Mouse (Mus musculus) splenic B cell, adult 2 months (primary cell): ENCODE results near the gene Baz1b.
A peak's percentile ranks its signal among the peaks of the same experiment; 100 is the strongest.

Source experiments
- DNase-seq: peaks from one replicate; pipeline ENCODE4 v3.0.0-alpha.2; 2011; ENCODE audit warnings: low read depth, low spot score
- H3K27me3 ChIP-seq: 2 replicates; pipeline ENCODE4 v1.6.1; 2012; ENCODE audit warnings: mild to moderate bottlenecking, low read length, moderate library complexity, mixed read lengths; ENCODE audit not compliant: control insufficient read depth, poor library complexity, insufficient read depth, severe bottlenecking
- H3K36me3 ChIP-seq: 2 replicates; pipeline ENCODE4 v1.6.1; 2012; ENCODE audit warnings: mild to moderate bottlenecking, low read length, moderate library complexity, mixed read lengths; ENCODE audit not compliant: control insufficient read depth, poor library complexity, insufficient read depth, severe bottlenecking

Baz1b gene

DNA sequence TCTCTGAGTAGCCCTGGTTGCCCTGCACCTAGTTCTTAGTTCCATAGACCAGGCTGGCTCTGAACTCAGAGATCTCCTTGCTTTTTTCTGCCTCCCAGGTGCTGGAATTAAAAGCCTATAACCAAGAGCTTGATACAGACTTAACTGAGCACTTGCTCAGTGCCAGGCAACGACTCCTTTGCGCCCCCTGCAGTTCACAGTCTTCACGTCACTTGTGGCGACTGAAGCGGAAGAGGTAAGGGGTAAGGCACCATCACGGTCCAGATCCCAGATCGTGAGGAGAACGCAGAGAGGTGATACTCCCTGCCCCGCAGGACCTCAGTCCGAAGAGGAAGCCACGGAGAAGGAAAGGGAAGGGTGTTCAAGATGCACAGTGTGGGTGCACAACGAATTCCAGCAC is 70.5 kb downstream of the Baz1b start:
- Histone ChIP-seq H3K27me3 (no peaks in the 10 kb centered on the region; the same call in 1 of the 2 replicates), H3K36me3 (no peaks in the 10 kb centered on the region)
- no peak for DNase-seq

DNA sequence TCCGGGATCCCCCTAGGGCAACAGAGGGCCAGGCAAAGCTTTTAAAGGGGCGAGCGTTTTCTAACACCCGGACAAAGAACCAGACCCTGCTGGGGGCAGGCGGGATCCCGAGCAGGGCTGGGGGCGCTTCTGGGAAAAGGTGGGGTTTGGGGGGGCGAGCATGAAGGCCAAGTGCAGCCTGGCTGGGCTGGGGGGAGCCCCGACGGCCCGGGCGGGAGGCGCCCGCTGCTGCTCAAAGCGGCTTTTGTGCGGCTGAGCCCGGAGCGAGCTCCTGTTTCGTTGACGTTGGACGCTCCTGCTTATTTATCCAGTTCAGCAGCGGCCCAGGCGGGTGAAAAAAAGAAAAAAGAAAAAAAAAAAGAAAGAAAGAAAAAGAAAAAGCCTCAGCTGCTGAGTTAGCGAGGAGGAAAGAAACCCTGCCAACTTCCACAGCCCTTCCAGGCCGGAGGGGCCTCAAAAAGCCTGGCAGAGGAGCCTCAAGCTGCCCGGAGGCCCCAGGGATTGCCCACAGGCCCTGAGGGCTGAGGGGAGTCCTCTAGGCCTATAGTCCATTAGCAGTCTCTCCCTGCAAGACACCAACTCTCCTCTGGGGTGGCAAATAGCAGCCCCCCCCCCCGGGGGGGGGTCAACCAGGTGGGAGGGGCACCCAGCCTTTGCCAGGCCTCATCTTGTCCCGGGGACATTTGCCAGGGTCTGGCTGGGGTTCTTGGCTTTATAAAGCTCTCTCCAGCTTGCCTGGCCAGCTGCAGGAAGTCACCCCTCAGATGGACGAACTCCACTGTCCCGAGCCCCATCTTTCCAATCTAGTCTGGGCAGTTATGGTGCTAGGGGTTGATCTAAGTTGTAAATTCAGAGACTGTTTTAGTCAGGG is 71.5 kb downstream of the Baz1b start:
- DNase-seq, result no peak
- Histone ChIP-seq H3K36me3 (no peaks in the 10 kb centered on the region), H3K27me3 (no peaks in the 10 kb centered on the region; the same call in 1 of the 2 replicates)

DNA sequence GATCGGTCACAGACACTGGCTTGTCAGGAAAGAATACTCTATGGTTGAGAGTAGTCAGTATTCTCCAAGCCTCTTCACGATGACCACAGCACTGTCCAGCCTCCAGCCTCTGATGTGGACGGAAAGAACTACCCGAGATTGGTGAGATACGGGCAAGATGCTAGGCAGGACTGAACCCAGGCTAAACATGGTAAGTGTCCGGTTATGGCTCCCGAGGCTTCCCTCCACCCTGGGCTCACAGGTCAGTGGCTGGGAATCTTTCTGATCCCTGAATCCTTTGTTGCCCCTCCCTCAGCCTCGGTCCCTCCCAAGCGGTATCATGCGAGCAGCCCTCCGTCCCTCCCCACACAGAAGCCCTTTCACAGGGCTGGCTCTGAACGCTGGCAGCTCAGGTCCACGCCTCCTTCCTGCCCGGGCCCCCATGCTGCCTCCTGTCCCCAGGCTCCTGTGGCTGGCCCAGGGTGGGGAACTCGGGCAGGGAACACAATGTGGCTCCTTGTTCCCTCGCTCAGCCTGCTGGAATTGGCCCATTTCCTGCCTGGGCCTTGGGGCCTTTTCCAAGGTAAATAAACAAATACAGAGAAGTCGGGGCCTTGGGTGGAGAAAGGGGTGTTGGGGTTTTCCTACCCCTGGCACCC is 76.9 kb downstream of the Baz1b start:
- DNase-seq, result no peak
- Histone ChIP-seq H3K36me3 (no peaks in the 10 kb centered on the region), H3K27me3 (no peaks in the 10 kb centered on the region; the same call in 1 of the 2 replicates)

DNA sequence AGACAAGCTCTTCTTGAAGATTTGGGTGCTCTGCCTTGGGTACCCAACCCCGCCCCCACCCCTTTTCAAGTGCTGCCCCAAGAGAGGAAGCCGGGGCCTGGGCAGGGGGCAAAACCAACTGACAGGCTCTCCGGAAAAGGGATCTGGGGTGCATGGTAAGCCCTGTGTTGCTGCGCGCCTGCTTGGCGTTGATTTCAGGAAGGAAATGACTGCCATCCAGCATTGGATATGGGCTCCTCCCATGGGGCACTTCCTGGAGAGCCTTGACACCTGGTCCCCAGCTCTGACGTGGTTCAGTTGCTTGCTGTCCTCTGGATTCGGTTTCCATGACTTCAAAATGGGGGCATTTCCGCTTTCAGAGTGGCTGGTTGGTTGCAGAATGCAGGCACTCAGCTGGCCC is 77.5 kb downstream of the Baz1b start:
- no peaks in the 10 kb centered on the region for H3K36me3 ChIP-seq
- no peaks in the 10 kb centered on the region; the same call in 1 of the 2 replicates for H3K27me3 ChIP-seq
- peak; percentile 27 for DNase-seq

DNA sequence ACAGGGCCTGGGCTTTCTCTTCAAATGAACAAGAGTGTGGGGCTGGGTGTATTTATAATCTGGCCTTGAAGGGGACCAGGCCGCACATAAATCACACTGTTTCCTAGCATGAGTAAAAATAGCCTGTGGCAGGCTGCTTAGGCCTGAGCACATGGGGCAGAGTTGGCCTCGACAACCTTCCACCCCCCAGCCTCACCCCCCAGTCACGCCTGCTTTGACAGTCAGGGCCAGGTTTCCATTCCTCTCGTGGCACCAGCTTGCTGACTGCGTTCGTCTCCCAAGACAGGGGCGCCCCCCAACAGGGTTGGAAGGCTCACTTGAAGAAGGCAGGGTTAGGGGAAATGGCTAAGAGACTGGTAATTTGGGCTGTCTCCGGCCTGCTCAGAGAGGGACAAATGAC is 82.4 kb downstream of the Baz1b start:
- H3K27me3 ChIP-seq, result no peaks in the 10 kb centered on the region
- H3K36me3 ChIP-seq, result no peaks in the 10 kb centered on the region
- no peak for DNase-seq

DNA sequence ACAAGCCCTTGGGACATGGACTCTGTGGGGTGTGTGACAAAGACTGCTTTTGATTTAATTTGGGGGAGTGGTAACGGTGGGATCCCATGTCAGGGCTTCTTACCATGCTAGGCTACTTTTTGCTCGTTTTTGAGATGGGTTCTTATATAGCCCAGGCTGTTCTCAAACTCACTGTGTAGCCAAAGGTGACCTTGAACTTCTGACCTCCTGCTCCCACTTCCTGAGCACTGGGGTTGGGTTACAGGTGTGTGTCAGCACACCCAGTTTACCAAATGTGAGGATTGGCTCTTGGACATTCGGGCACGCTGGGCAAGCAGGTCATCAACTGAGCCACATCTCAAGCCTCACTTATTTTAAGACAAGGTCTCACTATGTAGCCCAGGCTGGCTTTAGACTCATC is 83.3 kb downstream of the Baz1b start:
- H3K27me3 ChIP-seq, result no peaks in the 10 kb centered on the region
- no peak for DNase-seq
- no peaks in the 10 kb centered on the region for H3K36me3 ChIP-seq

DNA sequence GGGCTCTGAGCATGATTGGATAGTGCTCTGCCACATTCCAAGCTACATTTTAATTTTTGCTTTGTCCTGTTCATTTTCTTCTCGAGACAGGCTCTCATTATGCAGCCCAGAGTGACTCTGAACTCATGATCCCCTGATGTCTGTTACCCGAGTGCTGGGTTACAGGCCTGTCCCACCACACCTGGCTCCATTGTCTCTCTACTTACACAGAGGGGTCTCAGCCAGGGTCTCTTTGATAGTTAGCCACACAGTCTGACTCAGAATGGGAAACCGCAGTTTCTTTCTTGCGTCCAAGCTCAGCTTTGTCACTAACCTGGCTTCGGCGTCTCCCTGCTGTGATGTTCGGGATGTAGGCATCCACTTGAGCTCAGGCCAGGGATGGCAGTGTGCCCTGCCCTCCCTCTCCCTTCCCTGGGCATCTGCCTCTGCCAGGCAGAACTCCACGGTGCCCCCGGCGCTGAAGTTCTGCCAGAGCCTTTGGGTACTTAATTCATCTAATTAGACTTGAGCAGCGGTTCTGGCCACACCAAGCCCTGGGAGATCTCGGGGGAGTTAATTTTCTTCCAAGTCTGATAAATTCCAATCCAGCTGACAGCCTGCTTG is 84.6 kb downstream of the Baz1b start:
- no peaks in the 10 kb centered on the region for H3K36me3 ChIP-seq
- no peak for DNase-seq
- no peaks in the 10 kb centered on the region for H3K27me3 ChIP-seq

DNA sequence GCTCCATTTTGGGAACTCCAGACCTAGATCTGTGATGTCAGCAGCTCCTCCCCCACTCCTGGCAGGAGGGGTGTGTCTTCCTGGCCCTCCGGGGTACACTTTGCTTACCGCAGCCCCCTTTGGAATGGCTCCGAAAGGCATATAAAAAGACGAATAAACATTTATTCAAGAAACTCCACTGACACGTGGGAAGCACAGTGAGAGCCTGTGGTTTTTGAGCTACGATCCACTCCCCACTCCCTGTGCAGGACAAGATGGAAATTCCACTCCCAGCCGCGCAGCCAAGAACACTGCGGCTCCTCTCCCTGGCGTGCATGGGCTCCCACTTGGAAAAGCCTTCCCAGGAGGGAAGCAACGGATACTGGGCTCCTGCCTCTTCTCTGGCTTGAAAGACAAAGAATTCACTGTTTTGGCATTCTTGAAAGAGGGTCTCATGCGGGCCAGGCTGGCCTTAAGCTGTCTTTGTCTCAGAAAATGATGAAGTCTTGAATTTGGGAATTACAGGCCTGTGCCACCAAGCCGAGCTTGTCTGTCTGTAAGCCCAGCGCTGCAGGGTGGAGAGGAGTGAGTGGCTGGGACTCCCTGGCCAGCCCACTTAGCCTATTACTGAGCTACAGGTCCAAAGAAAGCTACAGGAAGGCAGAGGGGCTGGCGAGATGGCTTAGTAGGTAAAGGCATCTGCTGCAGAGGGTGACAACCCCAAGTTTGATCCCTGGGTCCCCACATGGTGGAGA is 87.8 kb downstream of the Baz1b start:
- no peak for DNase-seq
- Histone ChIP-seq H3K27me3 (no peaks in the 10 kb centered on the region; the same call in 1 of the 2 replicates), H3K36me3 (no peaks in the 10 kb centered on the region)

DNA sequence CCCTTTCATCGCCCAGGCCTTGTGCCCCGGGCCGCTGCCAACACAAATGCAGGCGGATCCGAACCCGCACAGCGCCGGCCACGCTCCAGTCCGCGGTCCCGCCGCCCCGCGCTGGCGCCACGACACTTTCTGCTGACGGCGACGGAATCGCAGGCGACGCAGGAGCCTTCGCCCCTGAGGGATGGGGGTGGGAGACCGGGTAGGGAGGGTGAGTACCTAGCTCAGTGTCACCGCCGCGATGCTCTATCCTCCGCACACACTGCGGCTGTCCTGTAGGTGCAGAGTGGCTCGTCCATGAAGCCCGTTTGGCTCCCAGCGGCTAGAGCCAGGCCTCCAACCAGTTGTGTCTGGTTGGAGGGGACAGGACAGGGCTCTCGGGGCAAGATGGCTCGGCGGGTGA is 89.5 kb downstream of the Baz1b start:
- Histone ChIP-seq H3K36me3 (no peaks in the 10 kb centered on the region), H3K27me3 (no peaks in the 10 kb centered on the region; the same call in 1 of the 2 replicates)
- DNase-seq, result no peak

DNA sequence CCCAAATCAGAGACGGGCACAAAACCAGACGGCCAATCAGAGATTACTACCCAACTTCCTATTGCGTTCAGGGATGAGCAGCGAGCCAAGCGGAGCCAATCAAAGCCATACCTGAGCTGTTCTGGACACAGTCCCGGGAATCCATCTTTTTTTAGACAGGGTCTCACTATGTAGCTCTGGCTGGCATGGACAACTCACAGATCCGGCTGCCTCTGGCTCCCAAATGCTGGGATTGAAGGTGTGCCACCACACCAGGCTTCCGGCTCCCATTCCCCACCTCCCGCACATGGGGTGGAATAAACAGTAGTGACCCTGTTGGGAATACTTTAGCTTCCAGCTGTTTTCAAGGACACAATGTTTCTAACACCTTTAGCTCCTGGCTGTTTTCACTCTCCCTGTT is 93.2 kb downstream of the Baz1b start:
- no peaks in the 10 kb centered on the region; the same call in 1 of the 2 replicates for H3K27me3 ChIP-seq
- DNase-seq, result no peak
- no peaks in the 10 kb centered on the region for H3K36me3 ChIP-seq

DNA sequence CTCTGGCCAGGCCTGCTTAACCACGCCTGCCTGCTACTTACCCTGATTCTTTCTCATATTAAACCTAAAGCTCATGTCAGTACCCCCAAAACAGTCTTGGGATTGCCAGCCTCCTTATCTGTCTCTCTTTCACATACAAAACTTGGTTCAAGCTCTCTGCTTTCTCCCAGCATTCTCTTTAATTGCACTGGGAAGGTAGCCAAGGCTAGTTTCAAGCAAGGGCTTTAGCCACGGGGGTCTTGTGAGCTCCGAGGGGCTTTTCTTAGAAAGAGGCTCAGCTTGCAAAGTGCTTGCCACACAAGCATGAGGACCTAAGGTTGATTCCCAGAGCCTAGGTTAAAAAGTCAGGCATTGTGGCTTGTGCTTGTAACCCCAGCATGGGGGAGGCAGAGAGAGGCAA is 98.1 kb downstream of the Baz1b start:
- no peak for DNase-seq
- H3K36me3 ChIP-seq, result no peaks in the 10 kb centered on the region
- no peaks in the 10 kb centered on the region for H3K27me3 ChIP-seq

DNA sequence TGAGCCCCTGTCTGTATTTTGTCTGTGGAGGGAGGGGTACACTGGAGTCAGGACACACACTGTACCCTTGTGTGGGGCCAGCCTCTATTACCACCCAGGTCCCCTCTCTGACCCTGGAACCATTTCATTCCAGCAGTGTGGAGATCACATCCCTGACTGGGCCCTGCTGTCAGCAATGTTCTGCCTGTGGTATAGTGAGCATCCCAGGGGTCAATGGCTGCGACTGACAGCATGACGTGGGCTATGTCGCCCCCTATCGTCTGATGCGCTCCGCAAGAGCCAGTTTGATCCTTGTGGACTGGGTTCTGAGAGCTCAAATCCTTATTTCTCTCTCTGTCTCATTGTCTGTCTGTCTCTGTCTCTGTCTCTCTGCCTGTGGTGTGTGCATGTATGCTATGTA is 99.1 kb downstream of the Baz1b start:
- Histone ChIP-seq H3K36me3 (no peaks in the 10 kb centered on the region), H3K27me3 (no peaks in the 10 kb centered on the region)
- DNase-seq, result peak; percentile 82

DNA sequence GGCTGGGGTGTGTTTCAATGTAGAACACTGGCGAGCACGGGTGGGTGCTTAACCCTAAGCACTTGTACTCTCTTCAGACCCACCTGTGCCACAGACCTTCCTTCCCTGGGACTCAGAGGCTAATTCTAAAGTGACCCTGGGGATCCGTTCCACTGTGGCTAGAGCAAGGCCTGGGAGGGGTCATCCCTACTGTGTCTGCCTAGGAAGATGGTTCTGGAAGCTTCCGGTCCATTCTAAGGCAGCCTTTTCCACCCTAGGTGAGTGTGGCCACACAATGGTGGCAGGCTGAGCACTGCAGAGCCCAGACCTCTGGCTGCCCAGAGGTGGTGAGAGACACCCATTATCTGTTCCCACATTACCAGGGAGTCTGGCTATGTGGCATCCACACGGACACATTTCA is 99.9 kb downstream of the Baz1b start:
- no peak for DNase-seq
- no peaks in the 10 kb centered on the region for H3K36me3 ChIP-seq
- no peaks in the 10 kb centered on the region for H3K27me3 ChIP-seq

DNA sequence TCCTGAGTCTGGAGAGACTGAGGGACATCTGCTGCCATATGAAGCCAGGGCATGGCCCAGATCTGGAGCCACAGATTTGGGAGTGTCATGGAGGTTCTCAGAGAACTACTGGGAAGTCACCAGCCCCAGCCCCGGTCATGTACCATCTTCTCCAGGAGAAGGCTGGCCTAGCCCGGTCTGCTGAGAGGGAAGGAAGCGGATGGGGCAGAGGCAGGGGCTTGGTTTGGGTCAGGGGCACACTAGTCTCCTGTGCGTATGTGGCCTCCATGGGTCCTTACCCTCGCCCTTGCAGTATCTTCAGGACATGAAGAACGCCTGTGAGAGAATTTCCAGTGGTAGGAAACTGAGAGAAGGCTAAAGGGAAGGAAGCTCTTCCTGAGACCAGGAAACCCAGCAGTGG is 103.6 kb downstream of the Baz1b start:
- Histone ChIP-seq H3K27me3 (no peaks in the 10 kb centered on the region), H3K36me3 (no peaks in the 10 kb centered on the region)
- no peak for DNase-seq

DNA sequence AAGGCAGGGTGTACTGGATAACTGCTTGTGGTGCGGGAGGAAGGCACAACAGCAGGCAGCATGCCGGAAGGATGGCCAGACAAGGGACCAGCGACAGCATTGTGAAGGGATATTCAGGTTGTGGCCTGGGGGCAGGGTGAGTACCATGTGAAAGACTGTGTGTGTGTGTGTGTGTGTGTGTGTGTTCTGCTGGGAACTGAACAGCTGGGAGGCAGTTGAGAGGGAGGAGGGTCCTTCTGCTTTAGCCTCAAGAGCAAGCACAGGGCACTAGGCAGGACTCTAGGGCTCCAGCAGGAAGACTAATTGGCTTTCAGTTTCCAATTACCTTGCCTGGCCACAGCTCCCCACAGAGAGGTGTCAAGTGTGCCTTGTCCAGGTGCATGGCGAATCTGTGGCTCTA is 104.1 kb downstream of the Baz1b start:
- H3K27me3 ChIP-seq, result no peaks in the 10 kb centered on the region
- H3K36me3 ChIP-seq, result no peaks in the 10 kb centered on the region
- no peak for DNase-seq
